Mouse (Mus musculus) naive thymus-derived CD4-positive, alpha-beta T cell, adult 2 months (primary cell): ENCODE measurements around the gene Card11.

Experiments used
- DNase-seq: peaks from one replicate; pipeline ENCODE4 v3.0.0-alpha.2; 2011; ENCODE audit warnings: low read depth

Gene Card11

GRCm38 (mm10) chr5:140992093-140993070 lies 8.0 kb downstream of the Card11 start:
- DNase-seq, result peak; percentile 51

- DNase-seq, result no peak
Observed at GRCm38 (mm10) chr5:140985311-140986050, 14.9 kb downstream of the Card11 start.

GRCm38 (mm10) chr5:140981370-140981805 lies 19.0 kb downstream of the Card11 start:
- DNase-seq, result peak; percentile 67

- DNase-seq, result no peak
Observed at GRCm38 (mm10) chr5:140980783-140981182, 19.6 kb downstream of the Card11 start.

- no peak for DNase-seq
Observed at GRCm38 (mm10) chr5:140980051-140980450, 20.3 kb downstream of the Card11 start.

- peak; percentile 73 for DNase-seq
Observed at GRCm38 (mm10) chr5:140962945-140963344, 37.4 kb downstream of the Card11 start.

GRCm38 (mm10) chr5:140960732-140961131 lies 39.6 kb downstream of the Card11 start:
- DNase-seq, result no peak

GRCm38 (mm10) chr5:140959160-140959559 lies 41.2 kb downstream of the Card11 start:
- no peak for DNase-seq

GRCm38 (mm10) chr5:140957106-140957505 lies 43.3 kb downstream of the Card11 start:
- peak; percentile 53 for DNase-seq

GRCm38 (mm10) chr5:140955666-140956065 lies 44.7 kb downstream of the Card11 start:
- no peak for DNase-seq

- DNase-seq, result peak; percentile 37
Observed at GRCm38 (mm10) chr5:140951801-140952200, 48.6 kb downstream of the Card11 start.

GRCm38 (mm10) chr5:140948009-140948408 lies 52.4 kb downstream of the Card11 start:
- peak; percentile 86 for DNase-seq

- no peak for DNase-seq
Observed at GRCm38 (mm10) chr5:140946034-140946433, 54.3 kb downstream of the Card11 start.

- DNase-seq, result peak; percentile 66
Observed at GRCm38 (mm10) chr5:140944382-140945125, 55.8 kb downstream of the Card11 start.

GRCm38 (mm10) chr5:140940923-140941491 lies 59.4 kb downstream of the Card11 start:
- no peak for DNase-seq

GRCm38 (mm10) chr5:140940257-140940922 lies 60.0 kb downstream of the Card11 start:
- DNase-seq, result no peak

GRCm38 (mm10) chr5:140936816-140937215 lies 63.6 kb downstream of the Card11 start:
- no peak for DNase-seq

- DNase-seq, result no peak
Observed at GRCm38 (mm10) chr5:140935848-140936247, 64.5 kb downstream of the Card11 start.

- DNase-seq, result no peak
Observed at GRCm38 (mm10) chr5:140934639-140935315, 65.6 kb downstream of the Card11 start.

- DNase-seq, result no peak
Observed at GRCm38 (mm10) chr5:140931523-140932229, 68.7 kb downstream of the Card11 start.
